ENCODE assay signal across 20 mouse cellular contexts in the genomic region with DNA sequence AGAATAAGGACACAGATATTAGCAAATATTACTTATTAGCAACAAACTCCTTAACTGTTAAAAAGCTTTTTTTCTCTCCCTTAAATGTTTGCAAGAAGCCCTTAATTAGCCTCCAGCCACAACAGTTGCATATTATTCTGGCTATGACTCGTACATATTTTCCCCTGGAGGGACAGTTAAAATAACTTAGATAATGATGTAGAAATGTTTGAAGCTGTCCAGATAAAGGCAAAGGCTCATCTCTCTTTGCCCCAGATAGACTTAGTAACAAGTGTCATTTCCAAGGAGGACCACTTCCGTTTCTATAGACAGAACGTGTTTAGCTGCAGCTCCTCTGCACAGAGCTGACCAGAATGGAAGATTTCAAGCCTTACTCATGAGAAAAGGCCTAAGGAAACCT.
"Had no signal": no experiment of that assay in that cellular context is flagged by ENCODE, and none has a peak within 500 bp of the region (broad histone marks: within the 10 kb centered on the region; RNA-seq: fewer than 3 reads in every experiment).

No protein-coding gene starts in this region.

- H3K27ac ChIP-seq: lung, embryonic 15.5 days; macrophage; midbrain, embryonic 13.5 days; neural tube, embryonic 13.5 days; neural tube, embryonic 15.5 days; stomach, embryonic 15.5 days; stomach, postnatal 0 days had no signal

- DNase-seq: liver, postnatal 0 days; lung, adult 2 months; lung, postnatal 14 days; lung, postnatal 36 days; right cerebral cortex, postnatal 14 days; thymus, adult 2 months; thymus, postnatal 25 days; thymus, postnatal 4 days had no signal

- H3K4me3 ChIP-seq: lung, embryonic 15.5 days; midbrain, embryonic 13.5 days; myocyte; neural tube, embryonic 13.5 days; neural tube, embryonic 15.5 days; stomach, embryonic 15.5 days had no signal

- H3K4me2 ChIP-seq: lung, embryonic 15.5 days; midbrain, embryonic 11.5 days; midbrain, embryonic 13.5 days; neural tube, embryonic 13.5 days; neural tube, embryonic 15.5 days; stomach, embryonic 15.5 days had no signal

- ATAC-seq: liver, postnatal 0 days; lung, postnatal 0 days; midbrain, embryonic 16.5 days had no signal

- H3K4me1 ChIP-seq: midbrain, embryonic 13.5 days; neural tube, embryonic 15.5 days had no signal

- H3K9ac ChIP-seq: liver, postnatal 0 days; lung, embryonic 15.5 days; midbrain, embryonic 13.5 days; neural tube, embryonic 13.5 days; neural tube, embryonic 15.5 days; stomach, embryonic 15.5 days had no signal

- H3K36me3 ChIP-seq: lung, embryonic 15.5 days; midbrain, embryonic 13.5 days; neural tube, embryonic 13.5 days; neural tube, embryonic 15.5 days; stomach, embryonic 15.5 days had no signal

- H3K27me3 ChIP-seq: lung, embryonic 15.5 days; megakaryocyte, embryonic 14.5 days; midbrain, embryonic 13.5 days; neural tube, embryonic 13.5 days; neural tube, embryonic 15.5 days; stomach, embryonic 15.5 days had no signal

- H3K9me3 ChIP-seq: lung, embryonic 15.5 days; megakaryocyte, embryonic 14.5 days; midbrain, embryonic 13.5 days; neural tube, embryonic 13.5 days; neural tube, embryonic 15.5 days; stomach, embryonic 15.5 days had no signal
